Mouse (Mus musculus): ENCODE data around the gene Pou5f1. TPM values are rescaled to one million over a fixed set of nuclear protein-coding genes. Genes with fewer than 3 reads are reported as not detected.

Gene Pou5f1
- polyA plus RNA-seq, 1 experiment: not detected

DNA sequence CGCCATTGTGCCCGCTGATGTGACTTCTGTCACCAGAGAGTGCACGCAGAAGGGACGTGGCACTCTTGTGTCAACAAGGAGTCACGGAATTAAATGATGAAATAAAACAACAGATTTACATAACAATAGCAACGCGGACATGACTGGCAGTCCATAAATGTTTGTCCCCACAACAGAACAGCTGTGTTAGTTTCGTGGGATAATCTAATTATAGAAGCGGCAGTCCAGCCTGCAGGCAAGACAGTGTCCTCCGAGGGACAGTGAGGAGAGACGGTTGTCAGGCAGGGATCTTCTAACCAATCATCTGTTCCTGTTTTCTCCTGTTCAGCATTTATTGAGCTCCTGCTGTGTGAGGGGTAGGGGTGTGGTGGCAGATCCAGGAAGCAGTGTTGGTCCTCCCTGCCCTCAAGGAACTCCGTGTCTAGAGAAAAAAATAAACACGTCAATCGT lies 37.6 kb downstream of the Pou5f1 start:
- no peak for TF ChIP-seq GATA1 (IDR thresholded peaks at IDR 0.05; ENCODE audit: low read length)

DNA sequence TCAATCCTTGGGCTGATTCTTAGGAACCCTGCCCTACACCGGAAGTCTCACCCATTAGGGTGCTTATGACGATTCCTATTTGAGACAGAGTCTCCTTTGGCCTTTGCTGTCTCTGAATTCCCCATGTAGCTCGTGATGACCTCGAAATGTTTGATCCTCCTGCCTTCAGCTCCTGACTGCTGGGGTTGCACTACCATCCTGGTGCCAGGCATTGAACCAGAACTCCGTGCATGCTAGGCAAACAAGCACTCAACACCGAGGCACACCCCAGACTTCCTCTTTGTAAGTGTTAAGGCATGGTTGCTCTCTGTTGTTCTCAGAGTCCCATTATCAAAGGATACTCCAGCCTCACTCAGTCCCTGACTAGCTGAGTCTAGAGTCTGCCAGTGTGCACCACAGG lies 38.2 kb downstream of the Pou5f1 start:
- no peak for TF ChIP-seq GATA1 (IDR thresholded peaks at IDR 0.05; ENCODE audit: low read length)

GRCm38 (mm10) chr17:35544680-35545079 lies 38.9 kb downstream of the Pou5f1 start:
- no peak for TF ChIP-seq GATA1 (IDR thresholded peaks at IDR 0.05; ENCODE audit: low read length)

DNA sequence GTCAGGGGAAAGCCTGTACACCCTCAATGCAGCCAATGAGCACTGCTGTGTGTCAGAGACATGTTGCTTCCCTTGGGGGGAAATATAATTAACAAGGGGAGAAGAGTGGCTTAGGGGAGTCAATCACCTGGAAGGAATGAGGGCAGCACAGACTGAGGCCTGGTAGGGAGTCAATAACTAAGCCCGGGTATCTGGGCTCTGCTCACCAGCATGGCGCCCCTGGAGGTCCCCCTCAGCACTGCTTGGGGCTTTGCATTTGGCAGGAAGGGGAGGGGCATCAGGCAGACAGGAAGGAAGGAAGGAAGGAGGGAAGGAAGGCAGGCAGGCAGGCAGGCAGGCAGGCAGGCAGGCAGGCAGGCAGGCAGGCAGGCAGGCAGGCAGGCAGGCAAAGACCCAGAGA lies 41.6 kb downstream of the Pou5f1 start:
- no peak for TF ChIP-seq GATA1 (IDR thresholded peaks at IDR 0.05; ENCODE audit: low read length)

DNA sequence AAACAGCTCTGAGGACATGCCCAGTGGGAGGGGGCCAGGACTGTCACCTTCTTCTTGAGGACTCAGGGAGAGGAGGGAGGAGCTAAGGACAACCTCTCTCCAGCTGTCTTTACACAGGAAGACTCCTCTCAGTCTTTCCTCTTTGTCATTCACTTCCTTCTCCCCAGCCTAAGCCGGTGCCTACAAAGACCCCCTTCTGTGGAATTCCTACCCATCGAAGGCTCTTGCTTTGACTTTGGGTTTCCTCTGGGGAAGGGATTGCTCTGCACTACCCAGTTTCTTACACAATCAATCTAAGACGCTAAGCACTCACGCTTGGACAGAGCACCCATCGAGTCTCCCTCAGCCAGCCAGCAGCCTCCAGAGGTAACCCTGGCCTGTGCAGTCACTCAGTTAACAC lies 42.8 kb downstream of the Pou5f1 start:
- TF ChIP-seq GATA1 (IDR thresholded peaks at IDR 0.05; ENCODE audit: low read length): no peak

DNA sequence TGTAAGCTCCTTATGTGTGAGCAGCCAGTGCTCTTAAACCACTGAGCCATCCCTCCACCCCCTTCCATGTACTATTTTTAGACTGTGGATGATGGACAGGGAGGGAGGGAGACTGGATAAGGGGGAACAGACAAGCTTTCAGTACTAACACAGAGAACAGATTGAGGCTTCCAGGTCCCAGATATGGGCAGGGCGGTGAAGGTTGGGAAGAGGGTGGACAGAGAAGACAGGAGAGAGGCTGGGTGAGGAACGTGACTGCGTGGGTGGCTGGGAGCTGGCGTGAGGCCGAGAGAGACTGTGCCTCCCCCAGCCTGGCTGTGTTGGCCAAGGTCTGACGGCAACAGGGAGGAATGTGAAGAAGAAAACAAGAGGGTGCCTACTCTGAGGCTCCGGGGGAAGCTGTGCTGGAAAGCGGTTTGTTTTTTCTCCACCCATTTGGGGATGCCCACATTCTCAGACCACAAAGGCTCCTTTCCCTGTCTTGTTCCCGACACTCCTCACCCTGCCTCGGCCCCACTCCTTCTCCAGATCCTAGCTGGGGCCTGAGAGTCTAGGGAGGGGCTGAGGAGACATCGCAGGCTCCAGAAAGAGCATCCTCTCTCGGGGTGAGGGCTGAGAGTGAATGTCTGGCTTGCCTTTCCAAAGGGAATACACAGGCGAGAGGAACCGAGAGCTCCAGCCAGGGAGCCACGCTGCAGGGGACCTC lies 43.8 kb downstream of the Pou5f1 start:
- TF ChIP-seq GATA1 (IDR thresholded peaks at IDR 0.05; ENCODE audit: low read length): no peak

DNA sequence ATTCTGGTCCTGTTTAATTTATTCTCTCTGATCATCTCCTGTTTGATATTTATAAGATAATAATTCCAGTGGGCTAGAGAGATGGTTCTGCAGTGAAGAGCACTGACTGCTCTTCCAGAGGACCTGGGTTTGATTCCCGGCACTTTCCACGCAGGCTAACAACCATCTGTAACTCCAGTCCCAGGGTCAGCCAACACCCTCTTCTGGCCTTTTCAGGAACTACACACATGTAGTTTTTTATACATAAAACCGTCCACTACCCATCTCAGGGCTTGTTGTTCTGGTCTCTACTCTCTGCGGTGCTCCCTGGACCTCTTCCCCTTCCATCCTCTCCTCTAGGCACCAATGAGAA lies 44.3 kb downstream of the Pou5f1 start:
- no peak for TF ChIP-seq GATA1 (IDR thresholded peaks at IDR 0.05; ENCODE audit: low read length)

DNA sequence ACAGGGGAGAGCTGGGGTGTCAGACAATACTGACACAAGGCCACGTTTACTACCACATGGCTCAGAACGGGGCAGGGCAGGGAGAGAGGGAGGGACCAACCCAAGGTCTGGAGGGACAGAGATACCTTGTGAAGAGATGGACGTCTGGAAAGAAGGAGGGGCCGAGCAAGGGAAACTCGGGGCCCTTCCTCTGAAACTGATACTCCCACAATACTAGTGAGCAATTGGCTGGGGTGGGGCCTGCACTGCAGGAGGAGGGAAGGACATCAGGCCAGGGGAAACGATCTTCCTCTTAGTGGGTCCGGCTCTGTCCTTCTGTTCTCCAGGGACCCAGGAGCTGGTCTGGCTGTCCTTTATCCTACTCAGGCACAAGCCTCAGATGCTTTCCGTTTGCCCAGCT lies 45.1 kb downstream of the Pou5f1 start:
- no peak for TF ChIP-seq GATA1 (IDR thresholded peaks at IDR 0.05; ENCODE audit: low read length)

DNA sequence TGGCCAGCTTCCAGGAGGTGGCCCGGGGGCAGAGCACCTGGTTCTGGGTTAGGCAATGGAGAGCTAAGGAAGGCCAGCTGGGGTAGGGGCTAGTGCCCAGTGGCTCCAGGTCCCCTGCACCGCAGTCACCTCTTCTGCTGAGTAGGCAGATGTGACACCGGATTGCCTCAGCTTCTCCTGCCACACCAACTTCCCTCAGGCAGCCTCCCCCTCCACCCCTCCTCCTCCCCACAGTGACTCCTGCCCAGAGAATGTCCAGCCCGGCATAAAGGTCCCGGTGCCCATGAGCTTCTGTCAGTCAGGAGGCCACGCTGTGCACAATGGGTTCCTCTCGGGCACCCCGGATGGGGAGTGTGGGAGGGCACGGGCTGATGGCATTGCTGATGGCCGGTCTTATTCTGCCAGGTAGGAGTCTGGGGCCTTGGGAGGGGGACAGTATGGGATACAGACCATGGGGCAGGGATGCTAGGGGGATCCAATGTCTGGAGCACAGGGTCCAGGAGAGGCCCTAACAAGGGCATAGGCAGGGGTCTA lies 46.1 kb downstream of the Pou5f1 start, which contains the start of gene Cdsn:
Gene Cdsn (plus strand): TSS at position 248 of the 534 bp plus-strand sequence.
- no peak for TF ChIP-seq GATA1 (IDR thresholded peaks at IDR 0.05; ENCODE audit: low read length)

GRCm38 (mm10) chr17:35554321-35554720 lies 48.5 kb downstream of the Pou5f1 start:
- TF ChIP-seq GATA1 (IDR thresholded peaks at IDR 0.05; ENCODE audit: low read length): no peak

- no peak for TF ChIP-seq GATA1 (IDR thresholded peaks at IDR 0.05; ENCODE audit: low read length)
Observed at GRCm38 (mm10) chr17:35554761-35555397, 49.1 kb downstream of the Pou5f1 start.

GRCm38 (mm10) chr17:35556186-35556765 lies 50.5 kb downstream of the Pou5f1 start:
- no peak for TF ChIP-seq GATA1 (IDR thresholded peaks at IDR 0.05; ENCODE audit: low read length)

DNA sequence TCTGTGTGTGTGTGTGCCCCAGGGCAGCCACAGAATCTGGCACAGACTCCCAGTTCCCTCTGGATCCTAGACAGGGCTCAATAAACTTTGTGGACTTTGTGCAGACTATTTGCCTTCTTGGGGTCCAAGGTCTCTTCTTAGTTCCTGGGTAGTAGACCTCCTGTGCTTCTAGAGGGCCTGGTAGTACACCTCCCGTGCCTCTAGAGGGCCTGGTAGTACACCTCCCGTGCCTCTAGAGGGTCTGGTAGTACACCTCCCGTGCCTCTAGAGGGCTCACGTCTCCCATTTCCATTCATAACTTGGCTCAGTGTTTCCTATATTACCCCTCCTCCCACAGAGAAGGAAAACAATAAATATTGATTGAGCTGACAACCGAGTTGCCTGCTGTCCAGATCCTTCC lies 51.0 kb downstream of the Pou5f1 start:
- TF ChIP-seq GATA1 (IDR thresholded peaks at IDR 0.05; ENCODE audit: low read length): no peak

- TF ChIP-seq GATA1 (IDR thresholded peaks at IDR 0.05; ENCODE audit: low read length): no peak
Observed at GRCm38 (mm10) chr17:35557351-35557750, 51.5 kb downstream of the Pou5f1 start.

DNA sequence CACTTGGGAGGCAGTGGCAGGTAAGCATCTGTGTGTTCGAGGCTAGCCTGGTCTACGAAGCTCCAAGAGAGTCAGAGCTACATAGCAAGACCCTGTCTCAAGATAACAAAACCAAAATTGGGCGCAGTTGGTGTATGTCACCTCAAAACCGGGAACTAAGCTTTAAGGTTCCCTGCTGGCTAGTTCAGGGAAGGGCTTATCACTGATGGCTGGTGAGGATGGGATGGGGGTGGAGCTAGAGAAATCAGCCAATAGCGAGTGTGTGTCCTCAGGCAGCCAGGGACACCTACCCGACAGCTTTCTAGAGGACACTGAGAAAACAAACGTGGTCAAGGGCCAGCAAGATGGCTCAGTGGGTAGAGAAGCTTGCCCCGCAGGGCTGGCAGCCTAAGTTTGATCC lies 52.4 kb downstream of the Pou5f1 start:
- TF ChIP-seq GATA1 (IDR thresholded peaks at IDR 0.05; ENCODE audit: low read length): no peak

Other genes starting within 250 kb of the Pou5f1 start
- gene H2-D1, start 243.3 kb upstream of the Pou5f1 start, polyA plus RNA-seq (2012): 56.7 and 69.0 TPM in 2 replicates
- gene H2-Q1, start 185.6 kb upstream of the Pou5f1 start, polyA plus RNA-seq (2012): not detected in 2 replicates
- not detected in 2 replicates for gene H2-Q2, start 163.8 kb upstream of the Pou5f1 start, polyA plus RNA-seq (2012)
- not detected in 2 replicates for gene H2-Q4, start 126.4 kb upstream of the Pou5f1 start, polyA plus RNA-seq (2012)
- not detected in 2 replicates for gene H2-Q6, start 81.2 kb upstream of the Pou5f1 start, polyA plus RNA-seq (2012)
- gene H2-Q7, start 66.9 kb upstream of the Pou5f1 start, polyA plus RNA-seq (2012): not detected in 2 replicates
- gene H2-Q10, start 35.9 kb upstream of the Pou5f1 start, polyA plus RNA-seq (2012): not detected in 2 replicates
- 66.4 and 70.1 TPM in 2 replicates for gene Tcf19, start 10.8 kb downstream of the Pou5f1 start, polyA plus RNA-seq (2012)
- 18.1 and 24.7 TPM in 2 replicates for gene Cchcr1, start 11.1 kb downstream of the Pou5f1 start, polyA plus RNA-seq (2012)
- gene Psors1c2, start 27.2 kb downstream of the Pou5f1 start, polyA plus RNA-seq (2012): 0.76 and 0.77 TPM in 2 replicates
- not detected in 2 replicates for gene Cdsn, start 46.1 kb downstream of the Pou5f1 start, polyA plus RNA-seq (2012)
- not detected in 2 replicates for gene 2300002M23Rik, start 61.4 kb downstream of the Pou5f1 start, polyA plus RNA-seq (2012)
- gene Sfta2, start 95.5 kb downstream of the Pou5f1 start, polyA plus RNA-seq (2012): not detected in 2 replicates
- gene Gm9573, start 120.6 kb downstream of the Pou5f1 start, polyA plus RNA-seq (2012): not detected in 2 replicates
- gene Mucl3, start 137.7 kb downstream of the Pou5f1 start, polyA plus RNA-seq (2012): not detected in 2 replicates
- gene Vars2, start 161.6 kb downstream of the Pou5f1 start, polyA plus RNA-seq (2012): 100 and 135 TPM in 2 replicates
- gene Gtf2h4, start 167.7 kb downstream of the Pou5f1 start, polyA plus RNA-seq (2012): 20.1 and 28.1 TPM in 2 replicates
- gene Ddr1, start 198.6 kb downstream of the Pou5f1 start, polyA plus RNA-seq (2012): 0.02 and 0.03 TPM in 2 replicates

All from G1E-ER4 (cell line).